Mouse (Mus musculus) intestine, postnatal 0 days (tissue): Measurements from ENCODE around the gene Lcn3. TPM values are rescaled to one million over a fixed set of nuclear protein-coding genes. Genes with fewer than 3 reads are reported as not detected.

Source experiments
- ATAC-seq: fragments of 200-750 bp; cut with Nextera tagmentation; 2 replicates; pipeline ENCODE4 v1.8.0; 2017; ENCODE audit warnings: mild to moderate bottlenecking, moderate TSS enrichment, moderate library complexity
- H3K27ac ChIP-seq: fragments of 300-500 bp; sonication (generic); 2 replicates; pipeline ENCODE4 v1.5.1; 2014; ENCODE audit warnings: mild to moderate bottlenecking, low read depth, low read length, moderate library complexity
- H3K27me3 ChIP-seq: fragments of 300-500 bp; sonication (generic); replicated peaks from 2 replicates; pipeline ENCODE4 v1.6.1; 2014; ENCODE audit warnings: low read length, mixed read lengths; ENCODE audit not compliant: control insufficient read depth, insufficient read depth
- H3K36me3 ChIP-seq: fragments of 300-500 bp; sonication (generic); 2 replicates; pipeline ENCODE4 v1.6.1; 2014; ENCODE audit warnings: mild to moderate bottlenecking, moderate library complexity; ENCODE audit not compliant: control insufficient read depth, insufficient read depth
- H3K4me1 ChIP-seq: fragments of 300-500 bp; sonication (generic); replicated peaks from 2 replicates; pipeline ENCODE4 v1.6.1; 2014; ENCODE audit warnings: antibody characterized with exemption, low read length, mixed read lengths; ENCODE audit not compliant: control insufficient read depth, insufficient read depth
- H3K4me2 ChIP-seq: fragments of 300-500 bp; sonication (generic); replicated peaks from 2 replicates; pipeline ENCODE4 v1.6.1; 2014; ENCODE audit warnings: low read depth, mild to moderate bottlenecking, moderate library complexity
- H3K4me3 ChIP-seq: fragments of 300-500 bp; sonication (generic); 2 replicates; pipeline ENCODE4 v1.5.1; 2014; ENCODE audit warnings: low read depth, low read length
- H3K9ac ChIP-seq: fragments of 300-500 bp; sonication (generic); 2 replicates; pipeline ENCODE4 v1.6.1; 2014; ENCODE audit warnings: mild to moderate bottlenecking, low read depth, low read length
- H3K9me3 ChIP-seq: fragments of 300-500 bp; sonication (generic); 2 replicates; pipeline ENCODE4 v1.6.1; 2016; ENCODE audit warnings: mixed run types; ENCODE audit not compliant: control insufficient read depth
- CTCF ChIP-seq: sonication (generic); IDR thresholded peaks from 2 replicates; pipeline ENCODE4 v1.5.1; 2016; ENCODE audit warnings: low read depth, mild to moderate bottlenecking, control low read depth, antibody characterized with exemption, moderate library complexity
- WGBS: fragments of 180-500 bp; shearing (Covaris S2); extraction: QIAGEN DNeasy Blood & Tissue Kit; methylation state at CpG from one replicate; pipeline ENCODE4 v1.1.7; 2014; 5-methylcytosine and 5-hydroxymethylcytosine counted together
- polyA plus RNA-seq: library from polyadenylated mRNA; unstranded; fragments of >200 nt; fragmentation: Nextera tagmentation; extraction: Ambion mirVana; gene quantifications from 2 replicates; pipeline ENCODE4 v1.2.1, GENCODE M21; 2015

Gene Lcn3
- polyA plus RNA-seq, 1 experiment from 2014 or later: not detected

- H3K9ac ChIP-seq: no peak overlapping the region
- H3K4me2 ChIP-seq: no peak overlapping the region
- no peaks in the 10 kb centered on the region for H3K9me3 ChIP-seq
- no peaks in the 10 kb centered on the region for H3K36me3 ChIP-seq
- no peaks in the 10 kb centered on the region for H3K27me3 ChIP-seq
- WGBS: 63% methylated on average over 4 of the region's 4 CpGs
- no peak for TF ChIP-seq CTCF
- no peaks in the 10 kb centered on the region for H3K4me1 ChIP-seq
- H3K27ac ChIP-seq: no peak overlapping the region
- no peak for ATAC-seq
- no peak overlapping the region for H3K4me3 ChIP-seq
Observed at GRCm38 (mm10) chr2:25758064-25758625, 7.2 kb upstream of the Lcn3 start.

- no peak overlapping the region for H3K4me3 ChIP-seq
- no peaks in the 10 kb centered on the region for H3K4me1 ChIP-seq
- no peaks in the 10 kb centered on the region for H3K36me3 ChIP-seq
- 90% methylated on average over 4 of the region's 4 CpGs for WGBS
- H3K27ac ChIP-seq: no peak overlapping the region
- H3K9me3 ChIP-seq: no peaks in the 10 kb centered on the region
- H3K27me3 ChIP-seq: no peaks in the 10 kb centered on the region
- no peak overlapping the region for H3K9ac ChIP-seq
- no peak for TF ChIP-seq CTCF
- H3K4me2 ChIP-seq: no peak overlapping the region
- no peak for ATAC-seq
Observed at GRCm38 (mm10) chr2:25767764-25768163, 2.4 kb downstream of the Lcn3 start.

GRCm38 (mm10) chr2:25773507-25773906, 8.1 kb downstream of the Lcn3 start:
- TF ChIP-seq CTCF: no peak
- Histone ChIP-seq H3K4me1 (no peaks in the 10 kb centered on the region), H3K27me3 (no peaks in the 10 kb centered on the region), H3K36me3 (no peaks in the 10 kb centered on the region), H3K9ac (no peak overlapping the region), H3K4me2 (no peak overlapping the region), H3K9me3 (no peaks in the 10 kb centered on the region), H3K4me3 (no peak overlapping the region), H3K27ac (no peak overlapping the region)
- WGBS: 88% methylated on average over 2 of the region's 2 CpGs
- no peak for ATAC-seq

GRCm38 (mm10) chr2:25774640-25775039, 9.3 kb downstream of the Lcn3 start:
- ATAC-seq: no peak
- Histone ChIP-seq H3K9me3 (no peaks in the 10 kb centered on the region), H3K4me1 (no peaks in the 10 kb centered on the region), H3K36me3 (no peaks in the 10 kb centered on the region), H3K9ac (no peak overlapping the region), H3K4me2 (no peak overlapping the region), H3K27ac (no peak overlapping the region), H3K4me3 (no peak overlapping the region), H3K27me3 (no peaks in the 10 kb centered on the region)
- TF ChIP-seq CTCF: no peak
- WGBS: 60% methylated on average over 2 of the region's 2 CpGs

- no peak overlapping the region for H3K4me3 ChIP-seq
Observed at GRCm38 (mm10) chr2:25775991-25776390, 10.6 kb downstream of the Lcn3 start.

GRCm38 (mm10) chr2:25776717-25777116, 11.3 kb downstream of the Lcn3 start, which contains the start of gene Lcn11:
Lcn11 (plus strand) TSS chr2:25777017.
- no peaks in the 10 kb centered on the region for H3K4me1 ChIP-seq
- no peak within 1 kb of the TSS for H3K27ac ChIP-seq
- H3K4me3 ChIP-seq: no peak within 1 kb of the TSS
- H3K9ac ChIP-seq: no peak within 1 kb of the TSS
- H3K9me3 ChIP-seq: no peaks in the 10 kb centered on the region
- 81% methylated on average over 1 of the region's 1 CpGs for WGBS
- H3K27me3 ChIP-seq: no peaks in the 10 kb centered on the region
- no peak for TF ChIP-seq CTCF
- no peak for ATAC-seq
- H3K36me3 ChIP-seq: no peaks in the 10 kb centered on the region
- no peak within 1 kb of the TSS for H3K4me2 ChIP-seq

More at GRCm38 (mm10) chr2:25775991-25776390, 10.6 kb downstream of the Lcn3 start:
- Histone ChIP-seq H3K27me3 (no peaks in the 10 kb centered on the region), H3K36me3 (no peaks in the 10 kb centered on the region), H3K4me2 (no peak overlapping the region), H3K9me3 (no peaks in the 10 kb centered on the region), H3K4me1 (no peaks in the 10 kb centered on the region), H3K27ac (no peak overlapping the region), H3K9ac (no peak overlapping the region)
- no peak for ATAC-seq
- TF ChIP-seq CTCF: no peak
- WGBS: 73% methylated on average over 3 of the region's 3 CpGs

GRCm38 (mm10) chr2:25779076-25779475, 13.7 kb downstream of the Lcn3 start:
- WGBS: 84% methylated on average over 9 of the region's 9 CpGs
- Histone ChIP-seq H3K4me1 (no peaks in the 10 kb centered on the region), H3K4me2 (no peak overlapping the region), H3K9ac (no peak overlapping the region), H3K36me3 (no peaks in the 10 kb centered on the region), H3K27me3 (no peaks in the 10 kb centered on the region), H3K9me3 (no peaks in the 10 kb centered on the region), H3K27ac (no peak overlapping the region), H3K4me3 (no peak overlapping the region)
- no peak for ATAC-seq
- TF ChIP-seq CTCF: no peak
